In the genomic region with DNA sequence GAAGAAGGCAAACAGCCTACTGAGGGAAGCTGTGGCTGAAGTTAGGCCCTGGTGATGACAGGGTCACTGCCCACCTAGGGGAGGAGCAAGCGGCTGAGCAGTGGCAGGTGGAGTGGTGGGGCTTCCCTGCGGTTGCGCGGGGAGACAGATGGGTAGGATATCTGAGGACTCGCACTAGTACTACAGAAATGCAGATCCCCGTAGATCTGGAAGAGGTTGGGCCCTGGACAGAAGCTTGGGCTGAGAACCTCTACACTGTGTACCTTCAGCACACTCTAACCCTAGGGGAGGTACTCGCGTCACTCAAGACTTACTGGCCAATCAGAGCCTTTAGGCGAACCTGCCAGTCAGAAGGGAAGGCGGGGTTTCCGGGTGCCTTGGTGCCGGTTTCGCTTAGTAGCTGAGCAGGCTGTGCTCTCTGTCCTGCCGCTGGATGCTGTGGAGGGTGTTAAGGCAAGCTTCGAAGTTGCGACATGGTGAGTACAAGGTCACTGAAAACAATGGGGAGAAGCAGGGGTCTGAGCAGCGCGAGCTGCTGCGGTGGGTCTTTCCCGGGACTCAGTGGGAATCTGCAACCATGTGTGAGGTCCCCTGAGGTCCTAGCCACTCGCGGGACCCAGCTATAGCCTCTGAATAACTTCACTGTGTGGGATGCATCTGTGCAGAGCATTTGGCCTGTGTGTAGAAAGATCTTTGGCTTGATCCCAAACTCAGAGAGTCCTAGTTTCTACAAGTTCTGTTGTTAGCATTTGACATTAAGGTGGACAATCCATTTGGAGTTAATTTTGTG, we compare ENCODE assay signal across 8 mouse cellular contexts. TPM values are rescaled to one million over a fixed set of nuclear protein-coding genes. Genes with fewer than 3 reads are reported as not detected.
DNase-seq lines count a peak whose midpoint lies in the region; ATAC-seq lines count a peak whose summit lies in the region.

No protein-coding gene starts in this region.

- under 1% methylated on average over 22 of the region's 22 CpGs for WGBS in forebrain, embryonic 14.5 days
- WGBS in neural tube, embryonic 15.5 days, result under 1% methylated on average over 22 of the region's 22 CpGs

- H3K4me1 ChIP-seq in forebrain, embryonic 14.5 days (ENCODE audit: control insufficient read depth, insufficient read depth, low read length), result no peaks in the 10 kb centered on the region
- peaks cover 12% of the 10 kb centered on the region; the same call in 1 of the 2 replicates for H3K4me1 ChIP-seq in neural tube, embryonic 15.5 days

- peak overlapping the region; percentile 48 for H3K4me3 ChIP-seq in forebrain, embryonic 14.5 days (ENCODE audit: low read depth, low read length)
- peak overlapping the region; percentile 66 for H3K4me3 ChIP-seq in neural tube, embryonic 15.5 days (replicated peaks)

- peak; percentile 100 for ATAC-seq in forebrain, embryonic 14.5 days
- ATAC-seq in neural tube, embryonic 15.5 days (ENCODE audit: low FRiP score), result peak; percentile 99

- intact Hi-C loops in heart, postnatal 14 days (cut with DNase I), result no loop called here

- H3K36me3 ChIP-seq in forebrain, embryonic 14.5 days (ENCODE audit: control insufficient read depth, insufficient read depth, low read length), result no peaks in the 10 kb centered on the region
- H3K36me3 ChIP-seq in neural tube, embryonic 15.5 days, result 0 out of 2 replicates have a peak, but pooled peaks cover 3% of the 10 kb centered on the region

- H3K27me3 ChIP-seq in forebrain, embryonic 14.5 days (replicated peaks; ENCODE audit: control insufficient read depth, insufficient read depth, low read length), result no peaks in the 10 kb centered on the region
- H3K27me3 ChIP-seq in neural tube, embryonic 15.5 days (replicated peaks), result no peaks in the 10 kb centered on the region

- H3K9ac ChIP-seq in forebrain, embryonic 14.5 days (ENCODE audit: low read length), result peak overlapping the region; percentile 64
- H3K9ac ChIP-seq in neural tube, embryonic 15.5 days (replicated peaks), result peak overlapping the region; percentile 70

- H3K27ac ChIP-seq in forebrain, embryonic 14.5 days (ENCODE audit: low read depth, low read length), result no peak overlapping the region; the same call in 1 of the 2 replicates
- H3K27ac ChIP-seq in neural tube, embryonic 15.5 days (replicated peaks), result peak overlapping the region; percentile 84

- H3K9me3 ChIP-seq in forebrain, embryonic 14.5 days (replicated peaks; ENCODE audit: control insufficient read depth, low read length), result no peaks in the 10 kb centered on the region; the same call in 1 of the 2 replicates
- H3K9me3 ChIP-seq in neural tube, embryonic 15.5 days (replicated peaks), result no peaks in the 10 kb centered on the region

- DNase-seq in ES-CJ7 (ENCODE audit: low read depth, low spot score), result peak; percentile 95
- peak; percentile 82 for DNase-seq in cerebellum, adult 11 months
- peak; percentile 95 for DNase-seq in forebrain, embryonic 14.5 days (ENCODE audit: low spot score)
- DNase-seq in heart, postnatal 14 days, result peak; percentile 81 to 85
- DNase-seq in layer of hippocampus, adult 11-12 months (ENCODE audit: low spot score), result peak; percentile 90
- peak; percentile 92 for DNase-seq in lung, adult 18-20 months
- peak; percentile 87 for DNase-seq in testis, postnatal 14 days (ENCODE audit: low spot score)

- peak overlapping the region; percentile 55 for H3K4me2 ChIP-seq in forebrain, embryonic 14.5 days (ENCODE audit: low read length)
- peak overlapping the region; percentile 70 for H3K4me2 ChIP-seq in neural tube, embryonic 15.5 days

RNA-seq across cellular contexts. Expression of gene Gm15446, which starts 56.7 kb away (rescaled TPM):
- polyA plus RNA-seq in forebrain, embryonic 14.5 days (2014; fragmentation: Nextera tagmentation; extraction: Ambion mirVana), result 0.33 and 0.43 TPM in 2 replicates
- 1 to 10 TPM; 3.9 to 7.5 TPM for total RNA-seq in heart, postnatal 14 days (2021)
- 0.56 and 0.68 TPM in 2 replicates for polyA plus RNA-seq in neural tube, embryonic 15.5 days (2015; fragmentation: Nextera tagmentation; extraction: Ambion mirVana)
